Mouse (Mus musculus): Measurements from ENCODE around the gene 4930544G11Rik.

DNA sequence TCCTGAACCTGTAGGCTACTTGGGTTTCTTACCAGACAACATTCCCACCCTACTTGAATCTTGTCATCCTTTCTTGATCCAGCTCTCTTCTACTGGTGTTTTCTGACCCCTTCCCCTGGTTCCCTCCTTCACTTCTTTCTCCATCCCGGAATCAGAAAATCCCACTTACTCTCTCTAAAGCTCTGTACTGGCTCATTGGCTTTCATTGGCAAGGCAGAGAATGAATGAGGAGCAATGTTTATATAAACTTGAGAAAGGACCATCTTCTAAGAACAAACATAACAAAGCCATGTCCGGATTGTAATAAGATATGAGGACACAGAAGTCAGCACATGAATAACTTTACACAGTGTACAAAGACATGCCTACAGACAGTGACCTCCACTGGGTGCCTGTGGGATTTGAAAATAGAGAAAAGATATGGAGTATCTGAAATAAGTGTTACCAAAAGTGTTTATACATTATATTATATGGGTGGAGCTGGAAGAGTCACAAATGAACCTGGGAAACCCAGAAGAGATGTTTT lies 45.7 kb upstream of the 4930544G11Rik start:
- TF ChIP-seq CTCF (IDR thresholded peaks at IDR 0.05; ENCODE audit: control insufficient read depth, insufficient read depth, insufficient read length) (no peak), FOSL1 (IDR thresholded peaks at IDR 0.05; ENCODE audit: insufficient read depth, low read length, poor library complexity, severe bottlenecking) (no peak), CEBPB (IDR thresholded peaks at IDR 0.05; ENCODE audit: low read depth) (no peak), MYOG (IDR thresholded peaks at IDR 0.05; ENCODE audit: control insufficient read depth, extremely low read depth, insufficient read length) (no peak), USF1 (IDR thresholded peaks at IDR 0.05; ENCODE audit: low read depth) (no peak), MAX (IDR thresholded peaks at IDR 0.05) (no peak)
